Mouse (Mus musculus) lung, adult 2 months (tissue): ENCODE data around the gene Mt4.

Experiments
- CTCF ChIP-seq: fragments of 200-500 bp; IDR thresholded peaks from 2 replicates; pipeline ENCODE4 v1.5.1; 2011; ENCODE audit warnings: mild to moderate bottlenecking, low read length, control low read depth; ENCODE audit not compliant: insufficient read depth
- POLR2A ChIP-seq: fragments of 200-500 bp; IDR thresholded peaks from 2 replicates; pipeline ENCODE4 v1.6.1; 2011; ENCODE audit warnings: low read depth, mild to moderate bottlenecking, control low read depth, low read length, borderline replicate concordance; ENCODE audit errors: extremely low read depth

- no peak for TF ChIP-seq CTCF
- TF ChIP-seq POLR2A, result no peak
These were observed 32.5 kb downstream of the Mt4 start for GRCm38 (mm10) chr8:94169547-94169946.
